Mouse (Mus musculus) liver, postnatal 0 days (tissue): ENCODE results near the gene Zfp410. TPM values are rescaled to one million over a fixed set of nuclear protein-coding genes. Genes with fewer than 3 reads are reported as not detected.

ENCODE experiments used
- ATAC-seq: fragments of 200-750 bp; cut with Nextera tagmentation; 2 replicates; pipeline ENCODE4 v1.8.0; 2017; ENCODE audit warnings: mild to moderate bottlenecking, moderate library complexity
- DNase-seq: peaks from one replicate; pipeline ENCODE4 v3.0.0-alpha.2; 2016
- H3K27ac ChIP-seq: fragments of 300-500 bp; sonication (generic); 2 replicates; pipeline ENCODE4 v1.5.1; 2014; ENCODE audit warnings: antibody characterized with exemption, moderate library complexity, mild to moderate bottlenecking, low read depth
- H3K27me3 ChIP-seq: fragments of 300-500 bp; sonication (generic); 2 replicates; pipeline ENCODE4 v1.6.1; 2014; ENCODE audit warnings: low read length, control low read depth, mixed read lengths; ENCODE audit not compliant: insufficient read depth
- H3K36me3 ChIP-seq: fragments of 300-500 bp; sonication (generic); replicated peaks from 2 replicates; pipeline ENCODE4 v1.6.1; 2014; ENCODE audit warnings: mild to moderate bottlenecking, control low read depth, low read length, moderate library complexity, mixed read lengths; ENCODE audit not compliant: insufficient read depth
- H3K4me1 ChIP-seq: fragments of 300-500 bp; sonication (generic); 2 replicates; pipeline ENCODE4 v1.6.1; 2014; ENCODE audit warnings: antibody characterized with exemption, mild to moderate bottlenecking, control low read depth; ENCODE audit not compliant: insufficient read depth
- H3K4me2 ChIP-seq: fragments of 300-500 bp; sonication (generic); 2 replicates; pipeline ENCODE4 v1.6.1; 2014; ENCODE audit warnings: low read depth, mild to moderate bottlenecking, low read length, moderate library complexity, mixed read lengths
- H3K4me3 ChIP-seq: fragments of 300-500 bp; sonication (generic); 2 replicates; pipeline ENCODE4 v1.5.1; 2014; ENCODE audit warnings: low read depth, low read length
- H3K9ac ChIP-seq: fragments of 300-500 bp; sonication (generic); replicated peaks from 2 replicates; pipeline ENCODE4 v1.6.1; 2014; ENCODE audit warnings: mild to moderate bottlenecking, moderate library complexity
- H3K9me3 ChIP-seq: fragments of 300-500 bp; sonication (generic); 2 replicates; pipeline ENCODE4 v1.6.1; 2016; ENCODE audit warnings: mild to moderate bottlenecking, control low read depth, low read length, mixed read lengths
- CTCF ChIP-seq: sonication (generic); IDR thresholded peaks from 2 replicates; pipeline ENCODE4 v1.5.1; 2016; ENCODE audit warnings: antibody characterized with exemption, low read depth
- EP300 ChIP-seq: IDR thresholded peaks from 2 replicates; pipeline ENCODE4 v1.6.1; 2016; ENCODE audit warnings: antibody characterized with exemption, low read depth, mild to moderate bottlenecking
- WGBS: fragments of 180-500 bp; shearing (Covaris S2); extraction: QIAGEN DNeasy Blood & Tissue Kit; methylation state at CpG from one replicate; pipeline ENCODE4 v1.1.7; 2014; ENCODE audit not compliant: insufficient replicate concordance; 5-methylcytosine and 5-hydroxymethylcytosine counted together
- polyA plus RNA-seq: library from polyadenylated mRNA; unstranded; fragments of >200 nt; fragmentation: Nextera tagmentation; extraction: Ambion mirVana; gene quantifications from 2 replicates; pipeline ENCODE4 v1.2.1, GENCODE M21; 2015

Gene Zfp410
- polyA plus RNA-seq, 1 experiment from 2014 or later, result 22.7 TPM

GRCm38 (mm10) chr12:84385408-84385807 is 68.8 kb downstream of the Zfp410 start:
- H3K9ac ChIP-seq, result no peak overlapping the region
- ATAC-seq, result no peak
- H3K4me3 ChIP-seq, result no peak overlapping the region
- H3K36me3 ChIP-seq, result peaks cover 3% of the 10 kb centered on the region; the same call in 1 of the 2 replicates
- H3K9me3 ChIP-seq, result no peaks in the 10 kb centered on the region
- H3K27me3 ChIP-seq, result no peaks in the 10 kb centered on the region
- H3K4me1 ChIP-seq, result peaks cover 32% of the 10 kb centered on the region
- H3K4me2 ChIP-seq, result no peak overlapping the region
- no peak for DNase-seq
- H3K27ac ChIP-seq, result peak overlapping the region; percentile 87
- TF ChIP-seq EP300, result no peak
- TF ChIP-seq CTCF, result no peak
- WGBS, result 79% methylated on average over 4 of the region's 4 CpGs

GRCm38 (mm10) chr12:84388097-84388496 is 71.4 kb downstream of the Zfp410 start:
- H3K4me3 ChIP-seq, result no peak overlapping the region
- H3K9me3 ChIP-seq, result no peaks in the 10 kb centered on the region
- peaks cover 32% of the 10 kb centered on the region for H3K4me1 ChIP-seq
- peak overlapping the region; percentile 61 for H3K27ac ChIP-seq
- no peak overlapping the region for H3K9ac ChIP-seq
- DNase-seq (no peak), ATAC-seq (no peak)
- H3K4me2 ChIP-seq, result peak overlapping the region; percentile 36; the same call in 1 of the 2 replicates
- WGBS, result 75% methylated on average over 8 of the region's 8 CpGs
- TF ChIP-seq EP300, result no peak
- TF ChIP-seq CTCF, result no peak
- no peaks in the 10 kb centered on the region for H3K27me3 ChIP-seq
- peaks cover 2% of the 10 kb centered on the region; the same call in 1 of the 2 replicates for H3K36me3 ChIP-seq

- H3K4me2 ChIP-seq, result peak overlapping the region; percentile 36
- H3K9ac ChIP-seq, result no peak overlapping the region
- 35% methylated on average over 14 of the region's 14 CpGs for WGBS
- peaks cover 6% of the 10 kb centered on the region; the same call in 1 of the 2 replicates for H3K36me3 ChIP-seq
- no peaks in the 10 kb centered on the region for H3K9me3 ChIP-seq
- H3K27ac ChIP-seq, result peak overlapping the region; percentile 61
- TF ChIP-seq CTCF (no peak), EP300 (peak; percentile 34; the same call in 1 of the 2 replicates)
- H3K4me1 ChIP-seq, result peaks cover 31% of the 10 kb centered on the region
- no peak overlapping the region for H3K4me3 ChIP-seq
- H3K27me3 ChIP-seq, result no peaks in the 10 kb centered on the region
- DNase-seq, result peak; percentile 55
- ATAC-seq, result peak; percentile 46
Measured at GRCm38 (mm10) chr12:84388774-84389400, 72.2 kb downstream of the Zfp410 start.

DNA sequence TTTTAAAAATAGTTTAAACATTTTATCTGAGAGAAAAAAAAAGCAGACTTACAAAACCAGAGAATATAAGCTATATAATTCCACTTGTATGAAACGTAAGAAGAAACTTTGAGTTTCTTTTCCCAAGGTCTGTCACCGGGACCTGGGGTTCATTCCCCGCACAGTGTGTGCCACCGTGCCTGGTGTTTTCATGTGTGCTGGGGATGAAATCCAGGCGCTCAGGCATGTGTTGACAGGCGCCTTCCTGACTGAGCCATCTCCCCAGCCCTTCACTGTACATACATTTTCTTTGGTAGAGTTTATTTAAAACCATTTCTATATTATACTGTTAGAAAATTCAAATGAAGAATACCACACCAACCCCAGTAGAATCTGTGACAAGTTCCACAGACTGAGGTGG is 73.7 kb downstream of the Zfp410 start:
- H3K4me2 ChIP-seq, result no peak overlapping the region
- 79% methylated on average over 6 of the region's 6 CpGs for WGBS
- no peak overlapping the region for H3K4me3 ChIP-seq
- H3K9me3 ChIP-seq, result no peaks in the 10 kb centered on the region
- DNase-seq, result no peak
- peaks cover 6% of the 10 kb centered on the region for H3K36me3 ChIP-seq
- H3K4me1 ChIP-seq, result peaks cover 23% of the 10 kb centered on the region
- TF ChIP-seq CTCF, result no peak
- TF ChIP-seq EP300, result no peak
- H3K9ac ChIP-seq, result no peak overlapping the region
- no peak for ATAC-seq
- H3K27me3 ChIP-seq, result no peaks in the 10 kb centered on the region
- no peak overlapping the region for H3K27ac ChIP-seq

- peaks cover 19% of the 10 kb centered on the region for H3K4me1 ChIP-seq
- no peak overlapping the region for H3K4me2 ChIP-seq
- H3K4me3 ChIP-seq, result no peak overlapping the region
- no peak overlapping the region for H3K9ac ChIP-seq
- TF ChIP-seq EP300 (no peak), CTCF (no peak)
- H3K27me3 ChIP-seq, result no peaks in the 10 kb centered on the region
- H3K9me3 ChIP-seq, result no peaks in the 10 kb centered on the region
- peaks cover 10% of the 10 kb centered on the region; the same call in 1 of the 2 replicates for H3K36me3 ChIP-seq
- ATAC-seq, result no peak
- no peak for DNase-seq
- H3K27ac ChIP-seq, result no peak overlapping the region
- WGBS, result 93% methylated on average over 4 of the region's 4 CpGs
Measured at GRCm38 (mm10) chr12:84392681-84393080, 76.0 kb downstream of the Zfp410 start.

Other genes with a start within 250 kb of the Zfp410 start
- gene Acot5, start 247.5 kb upstream of the Zfp410 start, polyA plus RNA-seq, result 0.37 and 0.54 TPM in 2 replicates
- gene Acot6, start 216.2 kb upstream of the Zfp410 start, polyA plus RNA-seq, result 1.9 and 2.0 TPM in 2 replicates
- gene Dnal1, start 202.5 kb upstream of the Zfp410 start, polyA plus RNA-seq, result 0.13 and 0.21 TPM in 2 replicates
- 0.28 and 0.35 TPM in 2 replicates for gene Pnma1, start 168.4 kb upstream of the Zfp410 start, polyA plus RNA-seq
- 2.6 and 2.8 TPM in 2 replicates for gene Elmsan1, start 98.0 kb upstream of the Zfp410 start, polyA plus RNA-seq
- 28.0 and 30.2 TPM in 2 replicates for gene Ptgr2, start 31.6 kb upstream of the Zfp410 start, polyA plus RNA-seq
- 17.6 and 18.7 TPM in 2 replicates for gene Coq6, start 44.8 kb downstream of the Zfp410 start, polyA plus RNA-seq
- 0.15 and 0.31 TPM in 2 replicates for gene Fam161b, start 45.0 kb downstream of the Zfp410 start, polyA plus RNA-seq
- gene Entpd5, start 92.2 kb downstream of the Zfp410 start, polyA plus RNA-seq, result 23.5 and 24.8 TPM in 2 replicates
- gene Bbof1, start 92.2 kb downstream of the Zfp410 start, polyA plus RNA-seq, result 0.34 and 0.51 TPM in 2 replicates
- 13.3 and 13.9 TPM in 2 replicates for gene Rnf113a2, start 100.3 kb downstream of the Zfp410 start, polyA plus RNA-seq
- 98.3 and 99.4 TPM in 2 replicates for gene Aldh6a1, start 134.2 kb downstream of the Zfp410 start, polyA plus RNA-seq
- 7.8 and 8.1 TPM in 2 replicates for gene Lin52, start 134.6 kb downstream of the Zfp410 start, polyA plus RNA-seq